Mouse (Mus musculus): ENCODE measurements around the gene Nprl2. TPM values are rescaled to one million over a fixed set of nuclear protein-coding genes. Genes with fewer than 3 reads are reported as not detected.

Gene Nprl2
- polyA plus RNA-seq, 1 experiment, result not detected

DNA sequence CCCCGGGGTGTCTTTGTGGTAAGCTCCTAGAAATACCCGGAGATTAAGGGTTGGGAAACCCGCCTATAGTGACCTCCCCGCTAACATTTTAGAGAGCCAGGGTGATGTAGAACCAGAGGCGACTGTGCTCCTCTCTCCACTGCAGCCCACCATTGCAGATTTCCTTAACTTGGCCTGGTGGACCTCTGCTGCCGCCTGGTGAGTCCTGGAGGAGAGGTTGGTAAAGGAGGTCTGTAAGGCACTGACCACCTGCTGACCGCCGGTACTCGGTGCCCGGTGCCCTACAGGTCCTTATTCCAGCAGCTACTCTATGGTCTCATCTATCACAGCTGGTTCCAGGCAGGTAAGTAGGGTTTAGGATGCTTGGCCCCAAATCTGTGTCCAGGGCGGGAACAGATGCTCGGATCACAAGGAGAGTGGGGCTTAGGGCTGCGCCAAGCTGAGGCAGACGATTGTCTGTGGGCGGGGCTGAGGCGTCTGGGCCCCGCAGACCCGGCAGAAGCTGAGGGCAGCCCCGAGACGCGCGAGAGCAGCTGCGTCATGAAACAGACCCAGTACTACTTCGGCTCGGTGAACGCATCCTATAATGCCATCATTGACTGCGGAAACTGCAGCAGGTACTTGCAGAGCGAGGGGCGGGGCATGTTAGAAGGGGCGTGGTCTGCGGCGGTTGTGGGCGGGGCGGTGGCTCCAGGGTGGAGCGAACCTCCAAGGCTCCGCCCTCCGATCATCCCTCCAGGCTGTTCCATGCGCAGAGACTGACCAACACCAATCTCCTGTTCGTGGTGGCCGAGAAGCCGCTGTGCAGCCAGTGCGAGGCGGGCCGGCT is 15.6 kb upstream of the Nprl2 start:
- peaks cover 15% of the 10 kb centered on the region for H3K4me1 ChIP-seq (ENCODE audit: control insufficient read depth, insufficient read depth, low read length)
- 10% methylated on average over 44 of the region's 44 CpGs for WGBS
- TF ChIP-seq POLR2A (IDR thresholded peaks at IDR 0.05; ENCODE audit: insufficient read depth, low read depth, low read length) (no peak), CTCF (IDR thresholded peaks at IDR 0.05; ENCODE audit: insufficient read depth, low read depth, low read length) (no peak)
- H3K4me3 ChIP-seq (ENCODE audit: insufficient read depth, low read depth, low read length), result peak overlapping the region; percentile 17
- H3K27ac ChIP-seq (ENCODE audit: insufficient read depth, low read depth, low read length), result no peak overlapping the region

DNA sequence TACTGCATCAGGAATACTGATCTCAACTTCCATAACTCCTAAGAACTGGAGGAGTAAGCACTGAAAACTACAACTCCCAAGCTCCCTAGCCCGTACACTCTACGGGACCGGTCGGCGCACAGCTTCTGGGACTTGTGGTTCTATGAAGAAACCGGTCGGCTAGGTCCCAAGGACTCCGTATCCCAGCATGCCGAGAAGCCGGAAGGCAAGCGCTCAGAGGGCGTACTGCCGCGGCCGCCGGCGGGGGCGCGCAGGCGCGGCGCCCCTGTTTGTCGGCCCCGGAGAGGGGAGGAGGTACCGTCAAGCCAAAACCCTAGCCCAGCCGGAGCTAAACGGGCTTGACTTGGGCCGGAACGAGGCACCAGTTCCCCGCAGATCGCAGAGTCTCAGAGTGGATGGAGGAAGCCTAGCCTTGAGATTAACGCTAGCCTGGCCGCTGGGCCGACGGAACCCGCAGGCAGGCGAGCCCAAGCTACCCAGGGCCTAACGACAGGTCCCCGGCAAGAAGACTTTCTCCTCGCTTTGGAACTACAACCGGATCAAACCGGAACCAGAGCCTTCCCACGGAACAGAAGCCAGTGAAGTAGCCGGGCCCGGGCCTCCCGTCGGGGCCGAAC is 8.1 kb upstream of the Nprl2 start, which contains the start of gene Tmem115:
Tmem115 (plus strand) TSS at position 155 of the 617 bp plus-strand sequence.
- Histone ChIP-seq H3K4me1 (ENCODE audit: control insufficient read depth, insufficient read depth, low read length) (peaks cover 25% of the 10 kb centered on the region), H3K27ac (ENCODE audit: insufficient read depth, low read depth, low read length) (peak within 1 kb of the TSS; percentile 72; the same call in 1 of the 2 replicates), H3K4me3 (ENCODE audit: insufficient read depth, low read depth, low read length) (peak within 1 kb of the TSS; percentile 78)
- TF ChIP-seq POLR2A (IDR thresholded peaks at IDR 0.05; ENCODE audit: insufficient read depth, low read depth, low read length) (peak; percentile 72), CTCF (IDR thresholded peaks at IDR 0.05; ENCODE audit: insufficient read depth, low read depth, low read length) (0 out of 2 replicates have a peak, but pooled peaks have one; percentile 19)
- under 1% methylated on average over 48 of the region's 48 CpGs for WGBS

DNA sequence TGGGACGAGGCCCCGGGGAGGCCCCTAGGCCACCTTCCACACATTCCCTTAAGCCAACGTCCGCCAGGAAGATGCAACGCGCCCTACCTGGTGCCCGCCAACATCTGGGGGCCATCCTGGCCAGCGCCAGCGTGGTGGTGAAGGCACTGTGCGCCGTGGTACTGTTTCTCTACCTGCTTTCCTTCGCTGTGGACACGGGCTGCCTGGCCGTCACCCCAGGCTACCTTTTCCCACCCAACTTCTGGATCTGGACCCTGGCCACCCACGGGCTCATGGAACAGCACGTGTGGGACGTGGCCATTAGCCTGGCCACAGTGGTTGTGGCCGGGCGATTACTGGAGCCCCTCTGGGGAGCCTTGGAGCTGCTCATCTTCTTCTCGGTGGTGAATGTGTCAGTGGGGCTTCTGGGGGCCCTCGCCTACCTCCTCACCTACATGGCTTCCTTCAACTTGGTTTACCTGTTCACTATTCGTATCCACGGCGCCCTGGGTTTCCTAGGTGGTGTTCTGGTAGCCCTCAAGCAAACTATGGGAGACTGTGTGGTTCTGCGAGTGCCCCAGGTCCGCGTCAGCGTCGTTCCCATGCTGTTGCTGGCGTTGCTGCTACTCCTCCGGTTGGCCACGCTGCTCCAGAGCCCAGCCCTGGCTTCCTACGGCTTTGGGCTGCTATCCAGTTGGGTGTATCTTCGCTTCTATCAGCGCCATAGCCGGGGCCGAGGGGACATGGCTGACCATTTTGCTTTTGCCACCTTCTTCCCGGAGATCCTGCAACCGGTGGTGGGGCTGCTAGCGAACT is 7.4 kb upstream of the Nprl2 start:
- no peak for TF ChIP-seq POLR2A (IDR thresholded peaks at IDR 0.05; ENCODE audit: insufficient read depth, low read depth, low read length)
- no peak for TF ChIP-seq CTCF (IDR thresholded peaks at IDR 0.05; ENCODE audit: insufficient read depth, low read depth, low read length)
- no peak overlapping the region for H3K27ac ChIP-seq (ENCODE audit: insufficient read depth, low read depth, low read length)
- H3K4me1 ChIP-seq (ENCODE audit: control insufficient read depth, insufficient read depth, low read length), result peaks cover 25% of the 10 kb centered on the region
- under 1% methylated on average over 40 of the region's 40 CpGs for WGBS
- H3K4me3 ChIP-seq (ENCODE audit: insufficient read depth, low read depth, low read length), result peak overlapping the region; percentile 78

DNA sequence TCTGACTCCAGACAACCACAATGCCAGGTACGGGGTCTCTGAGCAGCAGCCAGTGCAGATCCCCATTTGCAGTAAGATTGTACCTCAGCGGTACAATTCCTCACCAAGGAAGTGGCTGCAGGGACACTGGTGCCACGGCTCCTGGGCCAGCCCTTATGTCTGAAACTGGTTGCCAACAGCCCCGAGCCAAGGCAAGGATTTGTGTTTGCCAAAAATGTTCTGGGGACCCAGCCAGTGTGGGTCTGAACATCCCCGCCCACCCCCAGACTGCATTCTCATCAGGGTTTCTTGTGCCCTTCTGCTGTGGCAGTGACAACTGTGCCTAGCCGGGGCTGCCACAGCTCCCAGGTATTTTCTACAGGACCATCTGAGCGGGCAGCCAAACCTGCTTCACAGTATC is 3.8 kb upstream of the Nprl2 start:
- TF ChIP-seq CTCF (IDR thresholded peaks at IDR 0.05; ENCODE audit: insufficient read depth, low read depth, low read length) (no peak), POLR2A (IDR thresholded peaks at IDR 0.05; ENCODE audit: insufficient read depth, low read depth, low read length) (no peak)
- 52% methylated on average over 7 of the region's 7 CpGs for WGBS
- Histone ChIP-seq H3K4me1 (ENCODE audit: control insufficient read depth, insufficient read depth, low read length) (peaks cover 34% of the 10 kb centered on the region), H3K27ac (ENCODE audit: insufficient read depth, low read depth, low read length) (no peak overlapping the region), H3K4me3 (ENCODE audit: insufficient read depth, low read depth, low read length) (no peak overlapping the region)

DNA sequence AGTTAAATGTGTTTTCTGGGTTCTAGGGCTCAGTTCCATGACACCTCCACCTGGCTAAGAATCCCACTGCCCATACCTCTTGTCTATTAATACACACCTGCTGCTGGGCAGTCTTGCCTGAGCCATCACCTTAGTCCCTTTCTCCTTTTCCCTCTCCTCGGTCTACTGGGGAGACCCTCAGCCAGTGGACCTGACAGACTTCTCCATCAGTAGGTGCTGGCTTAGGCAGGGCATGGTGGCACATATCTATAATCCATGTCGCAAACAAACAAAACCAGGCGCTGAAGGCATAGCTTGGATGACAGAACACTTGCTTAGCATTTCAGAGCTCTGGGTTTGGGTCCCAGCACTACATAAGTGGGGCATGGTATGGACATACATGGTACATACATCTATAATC is 3.3 kb upstream of the Nprl2 start:
- H3K27ac ChIP-seq (ENCODE audit: insufficient read depth, low read depth, low read length), result no peak overlapping the region
- TF ChIP-seq CTCF (IDR thresholded peaks at IDR 0.05; ENCODE audit: insufficient read depth, low read depth, low read length) (no peak), POLR2A (IDR thresholded peaks at IDR 0.05; ENCODE audit: insufficient read depth, low read depth, low read length) (no peak)

DNA sequence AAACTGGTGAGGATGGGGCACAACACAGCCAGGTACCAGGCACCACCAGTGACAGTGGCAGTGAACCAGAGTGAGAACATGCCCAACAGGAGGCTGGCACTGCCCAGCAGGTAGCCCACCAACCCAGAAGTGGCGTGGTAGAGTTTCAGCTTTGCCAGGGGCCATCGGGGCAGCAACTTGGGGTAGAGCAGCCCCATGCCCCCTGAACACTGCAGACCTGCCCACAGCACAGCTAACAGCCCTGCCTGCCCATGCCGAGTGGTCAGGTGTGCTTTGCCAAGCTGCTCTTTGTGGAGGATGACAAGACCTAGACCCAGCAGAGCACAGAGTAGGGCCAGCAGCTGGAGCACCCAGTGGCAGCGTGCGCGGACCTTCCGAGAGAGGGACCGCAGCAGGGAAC is 2.1 kb upstream of the Nprl2 start:
- no peak for TF ChIP-seq CTCF (IDR thresholded peaks at IDR 0.05; ENCODE audit: insufficient read depth, low read depth, low read length)
- TF ChIP-seq POLR2A (IDR thresholded peaks at IDR 0.05; ENCODE audit: insufficient read depth, low read depth, low read length), result no peak
- Histone ChIP-seq H3K4me3 (ENCODE audit: insufficient read depth, low read depth, low read length) (no peak overlapping the region), H3K27ac (ENCODE audit: insufficient read depth, low read depth, low read length) (no peak overlapping the region), H3K4me1 (ENCODE audit: control insufficient read depth, insufficient read depth, low read length) (peaks cover 35% of the 10 kb centered on the region)
- 93% methylated on average over 8 of the region's 8 CpGs for WGBS

More for the DNA sequence above, 3.3 kb upstream of the Nprl2 start:
- 93% methylated on average over 3 of the region's 3 CpGs for WGBS
- peaks cover 34% of the 10 kb centered on the region for H3K4me1 ChIP-seq (ENCODE audit: control insufficient read depth, insufficient read depth, low read length)
- no peak overlapping the region for H3K4me3 ChIP-seq (ENCODE audit: insufficient read depth, low read depth, low read length)

DNA sequence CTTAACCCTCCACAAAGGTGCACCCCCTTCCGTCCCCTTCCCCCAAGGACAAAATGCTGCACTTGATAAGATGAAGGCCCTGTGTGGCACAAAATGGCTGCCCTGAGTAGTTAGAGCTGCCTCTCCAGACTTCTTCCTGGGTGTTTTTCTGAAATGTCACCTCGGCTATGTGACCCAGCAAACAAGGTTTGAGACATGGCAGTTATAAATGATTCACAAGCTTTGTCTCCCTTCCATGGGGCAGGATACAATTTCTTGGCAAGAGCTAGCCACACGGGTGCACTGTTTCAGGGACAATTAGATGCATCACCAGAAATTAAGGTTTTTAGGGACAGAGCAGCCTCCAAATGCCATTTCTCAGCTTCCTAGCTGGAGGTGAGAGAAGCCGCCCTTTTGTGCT is 1.6 kb upstream of the Nprl2 start:
- H3K4me3 ChIP-seq (ENCODE audit: insufficient read depth, low read depth, low read length), result no peak overlapping the region
- H3K4me1 ChIP-seq (ENCODE audit: control insufficient read depth, insufficient read depth, low read length), result peaks cover 36% of the 10 kb centered on the region
- TF ChIP-seq CTCF (IDR thresholded peaks at IDR 0.05; ENCODE audit: insufficient read depth, low read depth, low read length) (no peak), POLR2A (IDR thresholded peaks at IDR 0.05; ENCODE audit: insufficient read depth, low read depth, low read length) (no peak)
- H3K27ac ChIP-seq (ENCODE audit: insufficient read depth, low read depth, low read length), result no peak overlapping the region
- 67% methylated on average over 4 of the region's 4 CpGs for WGBS

DNA sequence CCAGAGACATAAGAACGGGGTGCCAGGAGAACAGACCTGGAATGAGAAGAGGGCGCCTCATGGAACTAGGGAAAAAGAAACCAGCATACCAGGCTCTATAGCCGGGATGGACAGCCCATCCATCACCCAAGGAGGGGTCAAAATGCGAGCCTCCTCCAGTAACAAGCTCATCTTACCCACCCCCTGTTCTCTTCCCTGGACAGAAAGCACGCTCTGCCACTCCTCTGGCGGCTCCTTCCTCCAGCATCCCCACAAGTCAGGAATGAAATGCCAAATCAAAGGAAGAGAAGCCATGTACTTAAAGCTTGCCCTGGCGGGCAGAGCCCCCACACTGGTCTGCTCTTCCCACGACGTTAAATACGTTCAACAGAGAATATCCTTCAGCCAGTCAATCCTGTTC is 1.0 kb upstream of the Nprl2 start:
- TF ChIP-seq POLR2A (IDR thresholded peaks at IDR 0.05; ENCODE audit: insufficient read depth, low read depth, low read length) (no peak), CTCF (IDR thresholded peaks at IDR 0.05; ENCODE audit: insufficient read depth, low read depth, low read length) (no peak)
- no peak overlapping the region for H3K27ac ChIP-seq (ENCODE audit: insufficient read depth, low read depth, low read length)
- WGBS, result 36% methylated on average over 10 of the region's 10 CpGs
- peaks cover 30% of the 10 kb centered on the region for H3K4me1 ChIP-seq (ENCODE audit: control insufficient read depth, insufficient read depth, low read length)
- H3K4me3 ChIP-seq (ENCODE audit: insufficient read depth, low read depth, low read length), result no peak overlapping the region

Measured in olfactory bulb, adult 2 months (tissue).